Mouse (Mus musculus): ENCODE results near the gene Plcl1. TPM values are rescaled to one million over a fixed set of nuclear protein-coding genes. Genes with fewer than 3 reads are reported as not detected.
"Not testable (repeated sequence)": the region's sequence is repeated elsewhere in the genome, so short reads cannot be mapped to it uniquely, and the experiment has no call there.

Gene Plcl1
- polyA plus RNA-seq, 1 experiment from 2014 or later, result 5.5 TPM

DNA sequence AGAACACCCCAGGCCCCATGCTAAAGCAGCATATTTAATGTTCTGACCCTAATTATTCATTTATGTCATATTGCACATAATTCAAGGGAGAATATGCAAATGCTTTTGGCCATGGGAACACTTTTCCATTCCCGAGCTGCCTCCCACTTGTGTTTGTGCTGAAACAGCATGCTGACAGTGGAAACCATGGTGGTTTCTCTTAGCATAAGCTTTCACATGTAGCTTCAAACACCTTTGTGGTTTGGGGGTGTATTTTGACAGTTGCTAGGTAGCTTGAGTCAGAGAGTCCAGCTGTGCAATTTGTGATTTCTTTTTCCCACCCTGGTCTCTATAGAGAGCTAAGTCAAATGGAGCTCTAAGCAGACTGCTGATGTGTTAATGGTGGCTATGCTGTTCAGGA, 42.4 kb downstream of the Plcl1 start:
- Histone ChIP-seq H3K36me3 (replicated peaks; ENCODE audit: control insufficient read depth, insufficient read depth) (no peaks in the 10 kb centered on the region), H3K4me2 (replicated peaks) (no peak overlapping the region), H3K4me1 (replicated peaks; ENCODE audit: control insufficient read depth, insufficient read depth, low read length) (0 out of 2 replicates have a peak, but pooled peaks cover 2% of the 10 kb centered on the region), H3K4me3 (replicated peaks; ENCODE audit: low read length) (no peak overlapping the region), H3K27me3 (ENCODE audit: control insufficient read depth, insufficient read depth, low read length) (no peaks in the 10 kb centered on the region), H3K9ac (no peak overlapping the region), H3K9me3 (ENCODE audit: control insufficient read depth, low read length) (no peaks in the 10 kb centered on the region), H3K27ac (no peak overlapping the region)
- WGBS, result 72% methylated on average over 1 of the region's 1 CpGs
- DNase-seq (ENCODE audit: low spot score), result no peak
- no peak; the same call in 1 of the 2 replicates for ATAC-seq (ENCODE audit: low FRiP score)

DNA sequence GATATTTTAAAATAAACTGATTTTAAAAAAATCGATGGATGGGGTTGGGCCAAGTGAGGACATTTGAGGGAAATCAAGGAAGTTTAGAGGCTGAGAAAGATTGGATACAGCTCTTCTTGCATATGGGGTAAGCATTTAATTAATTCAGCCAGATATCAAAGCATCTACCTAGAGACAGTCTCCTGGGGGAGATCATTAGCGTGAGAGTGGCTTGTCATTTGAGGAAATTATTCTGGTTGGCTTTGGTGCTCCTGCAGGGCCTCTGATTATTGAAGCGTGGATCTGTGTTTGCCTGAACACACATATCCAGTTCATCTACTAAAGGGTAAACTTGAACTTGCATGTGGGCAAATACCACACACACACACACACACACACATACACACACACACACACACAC, 44.1 kb downstream of the Plcl1 start:
- ATAC-seq (ENCODE audit: low FRiP score) (no peak), DNase-seq (ENCODE audit: low spot score) (no peak)
- H3K4me1 ChIP-seq (replicated peaks; ENCODE audit: control insufficient read depth, insufficient read depth, low read length), result 0 out of 2 replicates have a peak, but pooled peaks cover 2% of the 10 kb centered on the region
- no peak overlapping the region for H3K4me3 ChIP-seq (replicated peaks; ENCODE audit: low read length)
- no peak overlapping the region for H3K27ac ChIP-seq
- H3K9ac ChIP-seq, result no peak overlapping the region
- no peaks in the 10 kb centered on the region for H3K27me3 ChIP-seq (ENCODE audit: control insufficient read depth, insufficient read depth, low read length)
- H3K4me2 ChIP-seq (replicated peaks), result no peak overlapping the region
- no peaks in the 10 kb centered on the region for H3K36me3 ChIP-seq (replicated peaks; ENCODE audit: control insufficient read depth, insufficient read depth)
- WGBS, result 63% methylated on average over 3 of the region's 3 CpGs
- no peaks in the 10 kb centered on the region for H3K9me3 ChIP-seq (ENCODE audit: control insufficient read depth, low read length)

DNA sequence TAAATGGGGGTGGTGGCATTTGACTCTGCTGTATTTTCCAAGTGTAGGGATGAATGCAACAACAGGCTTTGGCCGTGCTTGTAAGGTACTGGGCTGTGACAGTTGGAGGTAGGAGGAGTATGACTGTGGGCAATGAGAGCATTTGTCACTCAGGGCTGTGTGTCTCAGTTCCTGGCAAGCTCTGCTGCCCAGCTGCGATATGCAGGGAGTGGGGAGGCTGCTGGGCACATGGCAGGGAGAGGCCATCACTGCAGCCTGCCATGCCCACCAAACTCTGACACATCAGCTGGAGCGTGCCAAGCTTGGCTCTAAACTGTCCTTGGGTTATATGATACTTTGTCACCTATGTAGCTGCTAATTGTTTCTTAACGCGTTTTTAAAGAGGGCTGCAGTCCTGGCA, 48.4 kb downstream of the Plcl1 start:
- H3K4me3 ChIP-seq (replicated peaks; ENCODE audit: low read length), result no peak overlapping the region
- H3K27ac ChIP-seq, result no peak overlapping the region
- H3K36me3 ChIP-seq (replicated peaks; ENCODE audit: control insufficient read depth, insufficient read depth), result no peaks in the 10 kb centered on the region
- 74% methylated on average over 5 of the region's 5 CpGs for WGBS
- H3K4me2 ChIP-seq (replicated peaks), result no peak overlapping the region
- no peak overlapping the region for H3K9ac ChIP-seq
- H3K27me3 ChIP-seq (ENCODE audit: control insufficient read depth, insufficient read depth, low read length), result no peaks in the 10 kb centered on the region
- DNase-seq (ENCODE audit: low spot score), result no peak
- peak; percentile 69; the same call in 1 of the 2 replicates for ATAC-seq (ENCODE audit: low FRiP score)
- H3K9me3 ChIP-seq (ENCODE audit: control insufficient read depth, low read length), result no peaks in the 10 kb centered on the region
- 0 out of 2 replicates have a peak, but pooled peaks cover 2% of the 10 kb centered on the region for H3K4me1 ChIP-seq (replicated peaks; ENCODE audit: control insufficient read depth, insufficient read depth, low read length)

DNA sequence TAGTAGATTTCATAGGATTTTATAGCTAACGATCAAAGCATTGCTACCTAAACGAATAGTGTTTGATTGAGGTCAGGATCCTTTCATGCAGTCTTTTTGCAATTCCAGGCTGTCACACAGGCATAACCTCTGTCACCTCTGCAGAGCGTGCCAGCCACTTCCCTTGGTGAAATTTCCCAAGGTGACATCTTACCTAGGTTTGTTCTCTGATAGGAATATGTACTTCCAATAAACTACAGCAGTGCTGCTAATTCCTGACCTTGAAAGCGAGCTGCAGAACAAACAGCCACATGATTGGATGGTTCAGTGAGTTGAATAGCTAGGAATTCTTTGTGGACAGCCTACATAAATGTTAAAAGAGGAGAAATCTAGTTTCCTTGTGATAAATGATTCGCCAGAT, 56.6 kb downstream of the Plcl1 start:
- Histone ChIP-seq H3K9ac (no peak overlapping the region), H3K4me1 (replicated peaks; ENCODE audit: control insufficient read depth, insufficient read depth, low read length) (no peaks in the 10 kb centered on the region), H3K36me3 (replicated peaks; ENCODE audit: control insufficient read depth, insufficient read depth) (no peaks in the 10 kb centered on the region), H3K4me2 (replicated peaks) (no peak overlapping the region), H3K27ac (no peak overlapping the region), H3K27me3 (ENCODE audit: control insufficient read depth, insufficient read depth, low read length) (no peaks in the 10 kb centered on the region), H3K9me3 (ENCODE audit: control insufficient read depth, low read length) (no peaks in the 10 kb centered on the region), H3K4me3 (replicated peaks; ENCODE audit: low read length) (no peak overlapping the region)
- ATAC-seq (ENCODE audit: low FRiP score) (no peak), DNase-seq (ENCODE audit: low spot score) (no peak)
- WGBS, result 79% methylated on average over 5 of the region's 5 CpGs

DNA sequence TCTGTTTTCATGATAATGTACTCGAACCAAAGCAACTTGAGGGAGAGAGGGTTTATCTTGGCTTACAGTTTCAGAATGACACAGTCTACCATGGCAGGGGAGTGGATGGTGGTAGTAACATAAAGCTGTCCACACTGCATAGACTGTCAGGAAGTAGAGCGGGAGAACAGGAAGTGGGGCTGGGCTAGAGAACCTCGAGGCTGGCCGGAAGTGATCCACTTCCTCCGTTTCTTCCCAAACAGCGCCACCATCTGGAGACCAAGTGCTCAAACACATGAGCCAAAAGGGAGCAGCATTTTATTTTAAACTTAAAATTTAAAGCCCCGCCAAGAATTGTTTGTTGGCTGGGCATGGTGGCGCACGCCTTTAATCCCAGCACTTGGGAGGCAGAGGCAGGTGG, 68.0 kb downstream of the Plcl1 start:
- no peaks in the 10 kb centered on the region for H3K4me1 ChIP-seq (replicated peaks; ENCODE audit: control insufficient read depth, insufficient read depth, low read length)
- no peak for ATAC-seq (ENCODE audit: low FRiP score)
- H3K27ac ChIP-seq, result no peak overlapping the region
- no peaks in the 10 kb centered on the region for H3K9me3 ChIP-seq (ENCODE audit: control insufficient read depth, low read length)
- H3K27me3 ChIP-seq (ENCODE audit: control insufficient read depth, insufficient read depth, low read length), result no peaks in the 10 kb centered on the region
- H3K4me3 ChIP-seq (replicated peaks; ENCODE audit: low read length), result no peak overlapping the region
- WGBS, result 88% methylated on average over 9 of the region's 9 CpGs
- H3K4me2 ChIP-seq (replicated peaks), result no peak overlapping the region
- no peak for DNase-seq (ENCODE audit: low spot score)
- no peak overlapping the region for H3K9ac ChIP-seq
- no peaks in the 10 kb centered on the region for H3K36me3 ChIP-seq (replicated peaks; ENCODE audit: control insufficient read depth, insufficient read depth)

DNA sequence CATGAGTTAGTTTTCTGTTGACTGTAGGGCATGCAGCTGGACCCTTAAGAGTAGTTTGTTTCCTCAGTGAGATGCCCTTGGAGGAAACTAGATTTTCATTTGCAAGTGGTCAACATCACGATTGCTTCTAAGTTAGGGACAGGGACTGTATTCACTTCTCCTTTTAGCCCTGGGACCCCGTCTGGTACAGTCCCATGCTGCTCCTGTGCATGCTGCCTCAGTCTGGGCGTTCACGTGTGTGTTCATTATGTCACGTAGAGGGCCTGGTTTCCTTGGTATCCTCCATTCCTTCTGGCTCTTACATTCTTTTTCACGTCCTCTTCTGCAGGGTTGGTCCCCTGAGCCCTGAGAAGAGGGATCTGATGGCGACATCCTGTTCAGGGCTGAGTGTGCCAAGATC, 69.3 kb downstream of the Plcl1 start:
- Histone ChIP-seq H3K36me3 (replicated peaks; ENCODE audit: control insufficient read depth, insufficient read depth) (no peaks in the 10 kb centered on the region), H3K9me3 (ENCODE audit: control insufficient read depth, low read length) (no peaks in the 10 kb centered on the region), H3K27me3 (ENCODE audit: control insufficient read depth, insufficient read depth, low read length) (no peaks in the 10 kb centered on the region), H3K27ac (no peak overlapping the region), H3K4me1 (replicated peaks; ENCODE audit: control insufficient read depth, insufficient read depth, low read length) (no peaks in the 10 kb centered on the region), H3K4me2 (replicated peaks) (no peak overlapping the region), H3K4me3 (replicated peaks; ENCODE audit: low read length) (no peak overlapping the region), H3K9ac (no peak overlapping the region)
- 88% methylated on average over 7 of the region's 7 CpGs for WGBS
- ATAC-seq (ENCODE audit: low FRiP score) (no peak), DNase-seq (ENCODE audit: low spot score) (no peak)

DNA sequence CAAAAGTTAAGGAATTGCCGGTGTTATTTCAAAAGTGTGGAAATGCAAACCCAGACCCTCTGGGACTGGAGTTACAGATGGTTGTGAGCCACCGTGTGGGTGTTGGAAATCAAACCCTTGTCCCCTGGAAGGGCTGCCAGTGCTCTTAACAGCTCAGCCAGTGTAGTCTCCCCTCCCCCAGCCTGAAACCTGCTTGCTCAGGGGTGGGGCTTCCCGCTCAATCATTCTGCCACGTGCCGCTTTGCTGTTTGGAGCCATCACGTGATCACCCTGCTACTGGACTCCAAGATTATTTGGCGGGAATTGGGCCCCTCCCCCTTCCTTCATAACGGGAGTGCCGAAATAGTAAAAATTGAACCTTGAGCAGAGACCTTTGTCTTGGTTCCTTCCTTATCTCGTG, 81.7 kb downstream of the Plcl1 start:
- WGBS, result 88% methylated on average over 10 of the region's 10 CpGs

DNA sequence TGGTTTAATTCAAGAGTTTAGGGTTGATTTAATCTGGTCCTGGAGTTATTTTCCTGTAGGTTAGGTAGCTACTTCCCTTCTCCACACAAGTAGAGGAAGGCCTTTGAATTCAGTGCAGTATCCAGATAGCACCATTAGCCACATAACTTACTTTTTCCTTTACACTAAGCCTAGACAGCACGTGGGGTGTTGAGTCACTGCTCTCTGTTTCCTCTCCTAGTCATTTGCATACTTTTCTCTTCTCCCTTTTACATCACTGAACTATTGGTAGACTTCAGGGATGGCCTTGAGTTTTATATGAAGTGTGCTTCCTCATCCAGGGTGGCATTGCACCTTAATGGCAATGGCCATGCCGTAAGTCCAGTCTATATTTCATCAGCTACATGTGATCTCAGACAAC, 82.5 kb downstream of the Plcl1 start:
- H3K9ac ChIP-seq, result no peak overlapping the region
- 87% methylated on average over 2 of the region's 2 CpGs for WGBS
- ATAC-seq (ENCODE audit: low FRiP score) (no peak), DNase-seq (ENCODE audit: low spot score) (no peak)
- H3K4me2 ChIP-seq (replicated peaks), result no peak overlapping the region
- no peaks in the 10 kb centered on the region for H3K9me3 ChIP-seq (ENCODE audit: control insufficient read depth, low read length)
- no peaks in the 10 kb centered on the region for H3K27me3 ChIP-seq (ENCODE audit: control insufficient read depth, insufficient read depth, low read length)
- no peak overlapping the region for H3K27ac ChIP-seq
- H3K4me1 ChIP-seq (replicated peaks; ENCODE audit: control insufficient read depth, insufficient read depth, low read length), result no peaks in the 10 kb centered on the region
- H3K36me3 ChIP-seq (replicated peaks; ENCODE audit: control insufficient read depth, insufficient read depth), result no peaks in the 10 kb centered on the region
- H3K4me3 ChIP-seq (replicated peaks; ENCODE audit: low read length), result no peak overlapping the region

More for the DNA sequence above, 81.7 kb downstream of the Plcl1 start:
- H3K9me3 ChIP-seq (ENCODE audit: control insufficient read depth, low read length); H3K4me3 ChIP-seq (replicated peaks; ENCODE audit: low read length); H3K36me3 ChIP-seq (replicated peaks; ENCODE audit: control insufficient read depth, insufficient read depth); DNase-seq (ENCODE audit: low spot score); H3K27me3 ChIP-seq (ENCODE audit: control insufficient read depth, insufficient read depth, low read length); ATAC-seq (ENCODE audit: low FRiP score); H3K4me2 ChIP-seq (replicated peaks); H3K27ac ChIP-seq; H3K9ac ChIP-seq; H3K4me1 ChIP-seq (replicated peaks; ENCODE audit: control insufficient read depth, insufficient read depth, low read length): not testable (repeated sequence)

DNA sequence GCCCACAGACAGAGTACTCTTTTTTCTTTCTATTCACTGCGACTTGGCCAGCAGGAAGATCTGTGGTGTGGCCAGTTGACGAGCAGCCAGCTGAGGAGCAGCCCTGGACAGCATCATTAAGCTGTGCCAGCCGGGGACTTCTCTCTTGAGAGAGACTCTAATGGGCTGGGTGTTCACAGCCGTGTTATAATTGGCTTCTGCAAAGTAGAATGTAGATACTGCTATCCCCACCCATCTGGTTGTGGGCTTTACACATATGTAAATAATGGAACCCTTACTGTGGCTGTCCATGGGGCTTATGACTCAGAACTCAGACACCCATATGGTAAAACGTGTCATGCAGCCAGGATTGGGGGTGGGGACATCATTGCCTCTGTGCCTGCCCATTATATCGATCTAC, 83.6 kb downstream of the Plcl1 start:
- no peak overlapping the region for H3K4me3 ChIP-seq (replicated peaks; ENCODE audit: low read length)
- DNase-seq (ENCODE audit: low spot score) (peak; percentile 52), ATAC-seq (ENCODE audit: low FRiP score) (peak; percentile 86)
- no peak overlapping the region for H3K9ac ChIP-seq
- no peaks in the 10 kb centered on the region for H3K4me1 ChIP-seq (replicated peaks; ENCODE audit: control insufficient read depth, insufficient read depth, low read length)
- 31% methylated on average over 6 of the region's 6 CpGs for WGBS
- H3K27me3 ChIP-seq (ENCODE audit: control insufficient read depth, insufficient read depth, low read length), result no peaks in the 10 kb centered on the region
- H3K4me2 ChIP-seq (replicated peaks), result no peak overlapping the region
- no peaks in the 10 kb centered on the region for H3K9me3 ChIP-seq (ENCODE audit: control insufficient read depth, low read length)
- no peak overlapping the region for H3K27ac ChIP-seq
- no peaks in the 10 kb centered on the region for H3K36me3 ChIP-seq (replicated peaks; ENCODE audit: control insufficient read depth, insufficient read depth)

DNA sequence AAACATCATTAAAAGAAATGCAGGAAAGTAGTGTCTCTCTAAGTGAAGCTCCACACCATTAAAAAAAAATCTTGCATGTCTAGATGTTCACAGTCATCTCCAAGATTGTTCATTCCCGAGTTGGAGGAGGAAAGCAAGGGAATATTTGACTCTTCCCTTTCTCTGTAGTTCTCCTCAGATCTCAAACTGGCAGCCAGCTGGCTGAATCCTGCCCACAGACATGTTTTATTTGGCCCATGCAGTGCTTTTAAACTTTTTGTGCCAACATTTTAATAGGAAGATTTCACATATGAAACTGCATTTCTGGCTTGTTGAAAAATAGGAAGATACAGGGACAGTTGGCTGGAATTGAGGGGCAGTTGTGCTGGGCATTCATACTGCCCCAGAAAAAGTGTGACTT, 94.2 kb downstream of the Plcl1 start:
- no peaks in the 10 kb centered on the region for H3K27me3 ChIP-seq (ENCODE audit: control insufficient read depth, insufficient read depth, low read length)
- DNase-seq (ENCODE audit: low spot score) (no peak), ATAC-seq (ENCODE audit: low FRiP score) (no peak)
- H3K9ac ChIP-seq, result no peak overlapping the region
- no peak overlapping the region for H3K27ac ChIP-seq
- H3K36me3 ChIP-seq (replicated peaks; ENCODE audit: control insufficient read depth, insufficient read depth), result no peaks in the 10 kb centered on the region
- no peak overlapping the region for H3K4me2 ChIP-seq (replicated peaks)
- no peaks in the 10 kb centered on the region for H3K9me3 ChIP-seq (ENCODE audit: control insufficient read depth, low read length)
- no peak overlapping the region for H3K4me3 ChIP-seq (replicated peaks; ENCODE audit: low read length)
- 69% methylated on average over 1 of the region's 1 CpGs for WGBS
- peaks cover 9% of the 10 kb centered on the region for H3K4me1 ChIP-seq (replicated peaks; ENCODE audit: control insufficient read depth, insufficient read depth, low read length)

Measured in hindbrain, embryonic 14.5 days (tissue).